Mouse (Mus musculus): ENCODE measurements around the gene Daam2. TPM values are rescaled to one million over a fixed set of nuclear protein-coding genes. Genes with fewer than 3 reads are reported as not detected.

Gene Daam2
- 5.3 and 6.1 TPM in 2 replicates for polyA plus RNA-seq (2016; fragmentation: Nextera tagmentation; extraction: Ambion mirVana)

- no peaks in the 10 kb centered on the region for H3K9me3 ChIP-seq (replicated peaks)
- peaks cover 23% of the 10 kb centered on the region for H3K4me1 ChIP-seq
- H3K36me3 ChIP-seq: no peaks in the 10 kb centered on the region
- peak within 1 kb of the TSS; percentile 56 for H3K9ac ChIP-seq
- H3K27me3 ChIP-seq: peaks cover 8% of the 10 kb centered on the region; the same call in 1 of the 2 replicates
- peak; percentile 90 for ATAC-seq (ENCODE audit: low FRiP score)
- peak within 1 kb of the TSS; percentile 24; the same call in 1 of the 2 replicates for H3K27ac ChIP-seq
- peak within 1 kb of the TSS; percentile 47 for H3K4me3 ChIP-seq
- 4% methylated on average over 38 of the region's 38 CpGs for WGBS
- H3K4me2 ChIP-seq (replicated peaks): peak within 1 kb of the TSS; percentile 74
Observed at GRCm38 (mm10) chr17:49563830-49564470, at the start of gene Daam2. TSS of gene Daam2 (minus strand) at chr17:49564343.

DNA sequence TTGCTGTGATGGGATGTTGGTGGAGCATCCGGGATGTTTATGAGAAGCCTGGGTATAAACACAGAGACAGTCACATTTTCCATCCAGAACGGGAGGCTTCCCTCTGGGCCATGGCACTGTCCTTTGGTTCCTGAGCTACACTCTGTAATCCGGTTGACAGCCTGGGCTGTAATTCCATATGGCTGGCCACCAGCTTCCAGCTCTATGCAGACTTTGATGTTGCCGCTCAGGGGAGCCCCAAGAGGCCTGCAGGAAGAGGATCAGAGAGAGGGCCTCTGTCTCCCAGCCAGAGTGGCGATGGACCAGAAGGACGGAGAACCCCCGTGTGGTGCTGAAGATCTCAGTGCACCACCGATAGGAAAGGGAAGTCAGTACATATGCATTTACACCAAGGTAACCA, 46.2 kb upstream of the Daam2 start:
- no peak overlapping the region for H3K4me2 ChIP-seq (replicated peaks)
- no peaks in the 10 kb centered on the region; the same call in 1 of the 2 replicates for H3K27me3 ChIP-seq
- no peak for ATAC-seq (ENCODE audit: low FRiP score)
- no peak overlapping the region for H3K27ac ChIP-seq
- no peak overlapping the region for H3K4me3 ChIP-seq
- peaks cover 13% of the 10 kb centered on the region for H3K4me1 ChIP-seq
- H3K9me3 ChIP-seq (replicated peaks): no peaks in the 10 kb centered on the region
- no peaks in the 10 kb centered on the region for H3K36me3 ChIP-seq
- H3K9ac ChIP-seq: no peak overlapping the region
- 61% methylated on average over 8 of the region's 8 CpGs for WGBS

DNA sequence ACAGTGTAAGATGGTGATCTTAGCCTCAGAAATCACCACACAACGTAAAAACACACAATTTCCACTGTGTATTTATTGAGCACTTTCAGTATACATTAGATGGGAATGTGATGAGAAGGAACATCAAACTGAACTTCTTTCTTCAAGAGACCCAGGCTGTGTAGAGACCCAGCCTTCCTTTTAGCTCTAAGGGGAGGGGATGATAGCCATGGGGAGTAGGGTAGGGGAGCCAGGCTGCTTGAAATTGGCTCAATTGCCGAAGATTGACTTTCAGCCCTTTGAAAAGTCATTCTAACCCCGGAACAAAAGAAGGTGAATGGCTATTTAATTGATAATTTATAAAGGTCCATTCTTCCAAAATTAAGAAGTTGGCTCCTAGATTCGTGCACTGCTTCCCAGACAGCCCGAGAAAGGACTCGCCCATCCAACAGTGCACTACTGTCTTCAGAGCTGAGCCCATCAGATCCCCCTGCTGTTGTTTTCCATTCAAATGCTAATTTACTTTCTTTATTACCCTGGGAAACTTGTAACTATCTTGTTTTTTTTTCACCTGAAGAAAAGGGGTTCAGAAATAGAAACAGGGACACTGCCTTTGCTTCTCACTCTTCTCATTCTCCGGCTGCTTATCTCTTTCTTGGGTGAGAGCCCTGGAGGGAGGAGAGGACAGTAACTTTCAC, 43.3 kb upstream of the Daam2 start:
- Histone ChIP-seq H3K9me3 (replicated peaks) (no peaks in the 10 kb centered on the region; the same call in 1 of the 2 replicates), H3K4me1 (peaks cover 9% of the 10 kb centered on the region), H3K4me2 (replicated peaks) (no peak overlapping the region), H3K4me3 (no peak overlapping the region), H3K9ac (no peak overlapping the region), H3K36me3 (no peaks in the 10 kb centered on the region), H3K27me3 (no peaks in the 10 kb centered on the region; the same call in 1 of the 2 replicates), H3K27ac (no peak overlapping the region)
- ATAC-seq (ENCODE audit: low FRiP score): peak; percentile 74
- 32% methylated on average over 7 of the region's 7 CpGs for WGBS

DNA sequence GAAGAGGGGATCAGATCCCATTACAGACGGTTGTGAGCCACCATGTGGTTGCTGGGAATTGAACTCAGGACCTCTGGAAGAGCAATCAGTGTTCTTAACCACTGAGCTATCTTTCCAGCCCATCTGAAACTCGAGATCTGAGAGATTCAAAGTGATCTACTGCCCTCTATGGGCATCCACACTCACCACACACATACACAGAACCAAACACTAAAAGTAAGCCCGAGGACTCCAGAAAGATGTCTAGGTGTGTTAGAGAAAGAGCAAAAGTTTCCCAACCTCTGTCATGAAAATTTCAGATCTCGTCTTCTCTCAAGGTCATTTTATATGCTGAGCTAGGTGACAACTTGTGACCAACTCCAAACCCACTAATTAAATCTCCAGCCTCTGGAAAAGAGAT, 41.3 kb upstream of the Daam2 start:
- ATAC-seq (ENCODE audit: low FRiP score): no peak
- Histone ChIP-seq H3K4me1 (peaks cover 9% of the 10 kb centered on the region), H3K36me3 (no peaks in the 10 kb centered on the region), H3K27me3 (no peaks in the 10 kb centered on the region), H3K27ac (no peak overlapping the region), H3K4me2 (replicated peaks) (no peak overlapping the region), H3K9ac (no peak overlapping the region), H3K9me3 (replicated peaks) (no peaks in the 10 kb centered on the region; the same call in 1 of the 2 replicates), H3K4me3 (no peak overlapping the region)
- WGBS: 88% methylated on average over 4 of the region's 4 CpGs

GRCm38 (mm10) chr17:49590051-49590450, 25.9 kb upstream of the Daam2 start:
- no peak overlapping the region for H3K27ac ChIP-seq

DNA sequence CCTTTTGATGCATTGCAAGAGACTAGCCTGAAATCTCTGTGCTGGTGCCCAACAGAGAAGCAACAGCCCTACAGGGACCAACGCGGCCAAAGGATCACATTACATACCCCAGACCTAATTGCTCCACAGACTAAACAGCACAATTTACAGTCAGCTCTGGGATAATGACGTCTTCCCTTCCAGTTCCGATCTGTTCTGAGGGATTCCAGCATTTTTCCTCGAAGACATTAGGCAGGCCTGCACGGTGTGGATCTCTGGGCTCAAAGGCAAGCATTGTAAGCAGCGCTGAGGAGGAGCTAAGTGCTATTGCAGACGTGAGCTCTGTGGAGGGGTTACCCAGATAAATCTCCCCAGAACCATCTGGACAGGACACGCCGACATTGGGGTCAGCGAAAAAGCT, 18.3 kb upstream of the Daam2 start:
- Histone ChIP-seq H3K9me3 (replicated peaks) (no peaks in the 10 kb centered on the region), H3K27me3 (no peaks in the 10 kb centered on the region), H3K4me1 (no peaks in the 10 kb centered on the region), H3K9ac (no peak overlapping the region), H3K36me3 (no peaks in the 10 kb centered on the region), H3K4me3 (no peak overlapping the region), H3K4me2 (replicated peaks) (no peak overlapping the region), H3K27ac (no peak overlapping the region)
- ATAC-seq (ENCODE audit: low FRiP score): no peak
- WGBS: 71% methylated on average over 11 of the region's 11 CpGs

More at GRCm38 (mm10) chr17:49590051-49590450, 25.9 kb upstream of the Daam2 start:
- H3K4me2 ChIP-seq (replicated peaks): no peak overlapping the region
- ATAC-seq (ENCODE audit: low FRiP score): peak; percentile 72; the same call in 1 of the 2 replicates
- no peak overlapping the region for H3K9ac ChIP-seq
- no peaks in the 10 kb centered on the region for H3K27me3 ChIP-seq
- no peaks in the 10 kb centered on the region for H3K36me3 ChIP-seq
- no peak overlapping the region for H3K4me3 ChIP-seq
- 27% methylated on average over 8 of the region's 8 CpGs for WGBS
- no peaks in the 10 kb centered on the region; the same call in 1 of the 2 replicates for H3K4me1 ChIP-seq
- H3K9me3 ChIP-seq (replicated peaks): no peaks in the 10 kb centered on the region

GRCm38 (mm10) chr17:49577321-49577720, 13.2 kb upstream of the Daam2 start:
- Histone ChIP-seq H3K4me1 (no peaks in the 10 kb centered on the region), H3K36me3 (no peaks in the 10 kb centered on the region), H3K4me2 (replicated peaks) (no peak overlapping the region), H3K27ac (no peak overlapping the region), H3K27me3 (no peaks in the 10 kb centered on the region), H3K9ac (no peak overlapping the region), H3K9me3 (replicated peaks) (no peaks in the 10 kb centered on the region), H3K4me3 (no peak overlapping the region)
- no peak for ATAC-seq (ENCODE audit: low FRiP score)
- 90% methylated on average over 3 of the region's 3 CpGs for WGBS

- ATAC-seq (ENCODE audit: low FRiP score): no peak
Observed at GRCm38 (mm10) chr17:49568717-49569116, 4.6 kb upstream of the Daam2 start.

DNA sequence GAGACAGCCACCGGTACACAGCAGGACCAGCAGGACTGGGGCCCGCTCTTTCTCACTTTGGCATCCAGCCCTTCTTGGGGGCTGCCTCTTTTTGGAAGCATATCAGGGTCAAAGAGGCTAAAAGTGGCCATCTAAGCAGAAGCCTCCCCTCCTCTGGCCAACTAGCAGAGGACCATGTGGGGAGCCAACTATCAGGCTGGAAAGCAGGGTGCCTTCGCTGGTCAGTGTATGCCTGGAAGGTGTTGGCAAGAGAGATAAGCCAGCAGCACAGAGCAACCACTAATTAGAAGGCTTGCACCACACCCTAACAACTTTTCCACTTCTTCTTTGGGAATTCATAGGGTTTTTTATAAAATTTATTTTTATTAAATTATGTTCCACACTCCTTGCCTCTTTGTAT, 346 bp upstream of the Daam2 start:
- 38% methylated on average over 3 of the region's 3 CpGs for WGBS
- Histone ChIP-seq H3K9me3 (replicated peaks) (no peaks in the 10 kb centered on the region), H3K4me1 (peaks cover 23% of the 10 kb centered on the region), H3K27me3 (peaks cover 8% of the 10 kb centered on the region; the same call in 1 of the 2 replicates), H3K9ac (peak overlapping the region; percentile 56), H3K4me2 (replicated peaks) (peak overlapping the region; percentile 74), H3K4me3 (peak overlapping the region; percentile 47), H3K27ac (peak overlapping the region; percentile 24; the same call in 1 of the 2 replicates), H3K36me3 (no peaks in the 10 kb centered on the region)
- 0 out of 2 replicates have a peak, but pooled peaks have one; percentile 20 for ATAC-seq (ENCODE audit: low FRiP score)

More at GRCm38 (mm10) chr17:49568717-49569116, 4.6 kb upstream of the Daam2 start:
- no peak overlapping the region for H3K27ac ChIP-seq
- H3K9ac ChIP-seq: no peak overlapping the region
- no peak overlapping the region for H3K4me3 ChIP-seq
- no peaks in the 10 kb centered on the region for H3K27me3 ChIP-seq
- WGBS: 83% methylated on average over 8 of the region's 8 CpGs
- H3K9me3 ChIP-seq (replicated peaks): no peaks in the 10 kb centered on the region
- H3K36me3 ChIP-seq: no peaks in the 10 kb centered on the region
- H3K4me1 ChIP-seq: peaks cover 8% of the 10 kb centered on the region; the same call in 1 of the 2 replicates
- no peak overlapping the region for H3K4me2 ChIP-seq (replicated peaks)

DNA sequence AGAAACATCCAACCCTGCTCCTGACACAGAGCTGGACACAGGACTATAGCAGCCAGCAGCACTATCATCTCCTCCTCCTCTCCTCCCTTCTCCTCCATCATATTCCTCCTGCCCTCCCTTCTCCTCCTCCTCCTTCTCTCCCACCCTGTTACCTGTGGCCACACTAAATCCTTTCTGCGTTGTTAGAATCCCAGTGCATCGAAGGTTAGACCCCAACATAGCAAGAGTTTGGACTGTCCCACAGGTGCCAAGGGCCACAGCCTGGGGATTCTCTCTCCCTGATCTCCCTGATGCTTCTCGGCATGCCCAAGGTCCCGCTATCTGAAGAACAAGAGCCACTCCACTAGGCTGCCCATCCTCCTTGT, 745 bp downstream of the Daam2 start:
- Histone ChIP-seq H3K36me3 (no peaks in the 10 kb centered on the region), H3K9me3 (replicated peaks) (no peaks in the 10 kb centered on the region), H3K27ac (peak overlapping the region; percentile 24; the same call in 1 of the 2 replicates), H3K4me1 (peaks cover 23% of the 10 kb centered on the region), H3K9ac (peak overlapping the region; percentile 56), H3K4me3 (peak overlapping the region; percentile 47), H3K27me3 (peaks cover 8% of the 10 kb centered on the region; the same call in 1 of the 2 replicates), H3K4me2 (replicated peaks) (peak overlapping the region; percentile 74)
- 31% methylated on average over 4 of the region's 4 CpGs for WGBS
- ATAC-seq (ENCODE audit: low FRiP score): peak; percentile 23; the same call in 1 of the 2 replicates

GRCm38 (mm10) chr17:49562701-49563415, 1.3 kb downstream of the Daam2 start:
- H3K4me3 ChIP-seq: peak overlapping the region; percentile 47
- H3K9me3 ChIP-seq (replicated peaks): no peaks in the 10 kb centered on the region
- H3K9ac ChIP-seq: peak overlapping the region; percentile 56
- ATAC-seq (ENCODE audit: low FRiP score): no peak
- H3K4me2 ChIP-seq (replicated peaks): peak overlapping the region; percentile 74
- no peaks in the 10 kb centered on the region for H3K36me3 ChIP-seq
- H3K4me1 ChIP-seq: peaks cover 23% of the 10 kb centered on the region
- H3K27me3 ChIP-seq: peaks cover 8% of the 10 kb centered on the region; the same call in 1 of the 2 replicates
- H3K27ac ChIP-seq: 0 out of 2 replicates have a peak overlapping the region, but pooled peaks have one; percentile 24
- 27% methylated on average over 5 of the region's 5 CpGs for WGBS

DNA sequence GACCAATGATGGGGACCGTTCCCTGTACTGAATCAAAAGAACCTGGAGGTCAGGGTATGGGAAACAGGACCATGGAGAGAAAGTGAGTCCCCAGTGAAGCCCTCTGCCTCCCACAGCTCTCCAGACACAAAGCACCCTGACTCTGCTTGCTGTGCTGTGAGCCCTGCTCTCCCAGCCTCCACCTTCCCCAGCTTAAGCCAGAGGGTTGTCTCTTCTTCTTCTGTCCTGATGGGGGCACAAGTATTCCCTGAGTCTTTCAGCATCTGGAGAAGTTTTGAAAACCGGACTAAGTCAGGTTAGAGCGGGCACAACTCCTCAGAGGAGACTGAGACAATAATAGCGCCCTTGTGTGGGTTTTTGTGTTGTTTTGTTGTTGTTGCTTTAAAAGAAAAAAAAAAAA, 2.2 kb downstream of the Daam2 start:
- H3K27me3 ChIP-seq: peaks cover 8% of the 10 kb centered on the region; the same call in 1 of the 2 replicates
- ATAC-seq (ENCODE audit: low FRiP score): no peak
- peak overlapping the region; percentile 74 for H3K4me2 ChIP-seq (replicated peaks)
- no peak overlapping the region for H3K9ac ChIP-seq
- H3K9me3 ChIP-seq (replicated peaks): no peaks in the 10 kb centered on the region
- no peak overlapping the region for H3K27ac ChIP-seq
- no peaks in the 10 kb centered on the region for H3K36me3 ChIP-seq
- 52% methylated on average over 4 of the region's 4 CpGs for WGBS
- peaks cover 23% of the 10 kb centered on the region for H3K4me1 ChIP-seq
- 0 out of 2 replicates have a peak overlapping the region, but pooled peaks have one; percentile 47 for H3K4me3 ChIP-seq
